Mouse (Mus musculus): ENCODE data around the gene Pacrg. TPM values are rescaled to one million over a fixed set of nuclear protein-coding genes. Genes with fewer than 3 reads are reported as not detected.
A peak's percentile ranks its signal among the peaks of the same experiment; 100 is the strongest.

Gene Pacrg
- total and polyA plus RNA-seq, 2 experiments from 2014 or later: 1.1 to 1.4 TPM

DNA sequence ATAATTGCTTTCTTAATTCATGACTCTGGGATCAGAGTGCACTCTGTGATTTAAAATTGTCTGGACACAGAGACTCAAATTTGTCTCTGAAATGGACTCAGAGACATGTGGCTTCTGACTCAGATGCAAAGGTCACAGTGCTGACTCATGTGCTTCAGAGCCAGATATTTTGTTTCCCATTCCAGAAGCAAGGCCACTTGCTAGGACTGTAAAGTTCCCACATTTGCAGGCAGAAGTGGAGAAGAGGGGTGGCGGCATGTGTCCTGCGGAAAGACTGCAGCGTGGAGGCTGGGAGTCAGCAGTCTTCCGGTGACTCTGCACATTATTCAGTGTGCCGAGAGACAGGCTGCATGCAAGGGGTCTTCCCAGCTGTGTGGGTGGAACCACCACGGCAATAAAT is 137.3 kb downstream of the Pacrg start:
- TF ChIP-seq EP300 (IDR thresholded peaks at IDR 0.05; ENCODE audit: low read depth) (no peak), CTCF (IDR thresholded peaks at IDR 0.05; ENCODE audit: low read depth) (no peak)
- no peaks in the 10 kb centered on the region for H3K9me3 ChIP-seq (replicated peaks; ENCODE audit: control insufficient read depth, low read length)
- ATAC-seq (ENCODE audit: insufficient read depth, low read depth): no peak
- H3K4me2 ChIP-seq (ENCODE audit: low read depth, low read length): no peak overlapping the region
- H3K27ac ChIP-seq (ENCODE audit: low read depth): no peak overlapping the region
- no peak overlapping the region for H3K9ac ChIP-seq (replicated peaks; ENCODE audit: low read depth, low read length)
- 54% methylated on average over 6 of the region's 6 CpGs for WGBS
- H3K4me3 ChIP-seq (ENCODE audit: low read depth, low read length): no peak overlapping the region
- H3K4me1 ChIP-seq (ENCODE audit: control insufficient read depth, insufficient read depth): no peaks in the 10 kb centered on the region
- H3K36me3 ChIP-seq (replicated peaks; ENCODE audit: control insufficient read depth, insufficient read depth, low read length): no peaks in the 10 kb centered on the region
- DNase-seq (ENCODE audit: low spot score): no peak
- H3K27me3 ChIP-seq (ENCODE audit: control insufficient read depth, insufficient read depth, low read length): no peaks in the 10 kb centered on the region

DNA sequence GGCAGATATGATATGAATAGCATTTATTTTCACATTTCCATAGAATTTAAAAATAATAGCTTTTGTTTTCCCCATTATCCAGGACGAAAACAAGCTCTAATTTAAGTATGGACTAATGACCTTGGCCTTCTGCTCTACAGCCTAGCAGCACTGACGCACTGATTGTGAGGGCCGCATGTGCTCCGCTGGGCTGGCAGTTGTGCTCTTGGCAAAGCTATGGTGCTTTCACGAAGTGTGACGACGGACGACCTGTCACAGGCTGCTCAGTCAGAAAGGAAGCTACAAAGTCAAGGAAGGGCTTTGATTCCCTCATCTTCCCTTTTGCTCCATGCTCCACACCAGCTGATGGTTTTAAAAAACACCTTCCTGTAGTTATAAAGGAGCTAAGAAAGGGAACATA is 142.1 kb downstream of the Pacrg start:
- no peak for TF ChIP-seq CTCF (IDR thresholded peaks at IDR 0.05; ENCODE audit: low read depth)
- no peak for TF ChIP-seq EP300 (IDR thresholded peaks at IDR 0.05; ENCODE audit: low read depth)
- DNase-seq (ENCODE audit: low spot score) (peak; percentile 43), ATAC-seq (ENCODE audit: insufficient read depth, low read depth) (0 out of 2 replicates have a peak, but pooled peaks have one; percentile 33)
- Histone ChIP-seq H3K4me2 (ENCODE audit: low read depth, low read length) (no peak overlapping the region), H3K27me3 (ENCODE audit: control insufficient read depth, insufficient read depth, low read length) (no peaks in the 10 kb centered on the region), H3K9me3 (replicated peaks; ENCODE audit: control insufficient read depth, low read length) (no peaks in the 10 kb centered on the region), H3K36me3 (replicated peaks; ENCODE audit: control insufficient read depth, insufficient read depth, low read length) (no peaks in the 10 kb centered on the region), H3K4me1 (ENCODE audit: control insufficient read depth, insufficient read depth) (no peaks in the 10 kb centered on the region), H3K9ac (replicated peaks; ENCODE audit: low read depth, low read length) (no peak overlapping the region), H3K27ac (ENCODE audit: low read depth) (no peak overlapping the region), H3K4me3 (ENCODE audit: low read depth, low read length) (no peak overlapping the region)
- 31% methylated on average over 8 of the region's 8 CpGs for WGBS

DNA sequence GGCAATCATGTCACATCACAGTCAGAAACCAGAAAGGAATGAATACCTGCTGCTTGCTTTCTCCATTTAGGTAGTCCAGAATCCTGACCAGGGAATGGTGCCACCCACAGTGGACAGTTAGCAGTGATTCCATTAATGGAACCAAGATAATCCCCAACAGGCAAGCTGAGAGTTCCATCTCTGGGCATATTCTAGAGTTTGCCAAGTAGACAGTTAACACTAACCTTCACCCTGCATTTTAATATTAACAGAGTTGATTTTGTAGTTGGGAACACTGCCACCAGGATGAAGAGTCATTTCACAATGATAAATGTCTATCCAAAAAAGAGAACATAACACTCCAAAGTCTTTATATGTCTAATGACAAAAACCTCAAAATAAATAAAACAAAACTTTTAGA is 144.7 kb downstream of the Pacrg start:
- Histone ChIP-seq H3K27ac (ENCODE audit: low read depth) (no peak overlapping the region), H3K4me3 (ENCODE audit: low read depth, low read length) (no peak overlapping the region), H3K4me2 (ENCODE audit: low read depth, low read length) (no peak overlapping the region), H3K9me3 (replicated peaks; ENCODE audit: control insufficient read depth, low read length) (no peaks in the 10 kb centered on the region), H3K27me3 (ENCODE audit: control insufficient read depth, insufficient read depth, low read length) (no peaks in the 10 kb centered on the region), H3K36me3 (replicated peaks; ENCODE audit: control insufficient read depth, insufficient read depth, low read length) (no peaks in the 10 kb centered on the region), H3K9ac (replicated peaks; ENCODE audit: low read depth, low read length) (no peak overlapping the region), H3K4me1 (ENCODE audit: control insufficient read depth, insufficient read depth) (no peaks in the 10 kb centered on the region)
- ATAC-seq (ENCODE audit: insufficient read depth, low read depth) (no peak), DNase-seq (ENCODE audit: low spot score) (no peak)
- TF ChIP-seq EP300 (IDR thresholded peaks at IDR 0.05; ENCODE audit: low read depth) (no peak), CTCF (IDR thresholded peaks at IDR 0.05; ENCODE audit: low read depth) (no peak)

DNA sequence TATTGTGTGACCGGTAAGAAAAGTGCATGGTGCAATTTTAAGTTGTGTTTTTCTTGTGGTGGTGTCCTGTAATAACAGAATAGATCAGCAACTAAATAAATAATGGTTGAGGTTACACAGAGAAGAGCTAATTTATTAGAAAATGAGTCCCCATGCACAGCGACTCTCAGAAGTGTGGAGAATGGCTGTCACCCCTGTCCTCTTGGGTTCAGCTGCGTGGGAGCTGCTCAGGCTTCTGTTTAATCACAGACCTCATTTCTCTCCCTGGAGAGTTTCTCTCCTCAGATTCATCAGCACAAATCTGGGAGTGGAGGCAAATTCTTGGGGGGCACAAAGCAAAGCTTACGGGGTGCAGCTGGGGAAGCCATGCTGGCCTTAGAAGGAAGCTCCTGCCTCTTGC is 163.0 kb downstream of the Pacrg start:
- H3K27ac ChIP-seq (ENCODE audit: low read depth): no peak overlapping the region
- H3K36me3 ChIP-seq (replicated peaks; ENCODE audit: control insufficient read depth, insufficient read depth, low read length): no peaks in the 10 kb centered on the region
- H3K27me3 ChIP-seq (ENCODE audit: control insufficient read depth, insufficient read depth, low read length): no peaks in the 10 kb centered on the region
- DNase-seq (ENCODE audit: low spot score) (no peak), ATAC-seq (ENCODE audit: insufficient read depth, low read depth) (no peak)
- no peaks in the 10 kb centered on the region for H3K9me3 ChIP-seq (replicated peaks; ENCODE audit: control insufficient read depth, low read length)
- TF ChIP-seq CTCF (IDR thresholded peaks at IDR 0.05; ENCODE audit: low read depth) (no peak), EP300 (IDR thresholded peaks at IDR 0.05; ENCODE audit: low read depth) (no peak)
- no peaks in the 10 kb centered on the region for H3K4me1 ChIP-seq (ENCODE audit: control insufficient read depth, insufficient read depth)
- H3K4me2 ChIP-seq (ENCODE audit: low read depth, low read length): no peak overlapping the region
- no peak overlapping the region for H3K9ac ChIP-seq (replicated peaks; ENCODE audit: low read depth, low read length)
- 72% methylated on average over 4 of the region's 4 CpGs for WGBS
- no peak overlapping the region for H3K4me3 ChIP-seq (ENCODE audit: low read depth, low read length)

DNA sequence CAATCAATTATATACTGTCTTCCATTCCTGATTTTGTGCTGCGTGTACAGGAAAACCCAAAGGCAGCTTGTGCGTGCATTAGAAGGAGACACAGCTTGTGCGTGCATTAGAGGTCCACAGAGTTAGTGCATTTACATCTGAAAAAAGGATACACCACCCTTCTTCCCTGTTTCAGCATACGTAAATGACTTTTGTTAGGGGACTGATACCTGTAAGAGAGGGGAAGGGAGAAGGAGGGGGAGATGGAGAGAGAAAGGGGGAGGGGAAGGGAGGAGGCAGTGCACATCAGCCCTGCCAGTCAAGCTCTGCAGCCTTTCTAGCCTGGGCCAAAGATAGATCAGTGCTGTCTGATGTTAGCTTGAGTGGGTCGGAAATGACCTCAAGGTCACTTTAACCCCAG is 164.6 kb downstream of the Pacrg start:
- ATAC-seq (ENCODE audit: insufficient read depth, low read depth) (no peak), DNase-seq (ENCODE audit: low spot score) (no peak)
- 76% methylated on average over 5 of the region's 5 CpGs for WGBS
- no peaks in the 10 kb centered on the region for H3K9me3 ChIP-seq (replicated peaks; ENCODE audit: control insufficient read depth, low read length)
- no peak overlapping the region for H3K4me3 ChIP-seq (ENCODE audit: low read depth, low read length)
- no peaks in the 10 kb centered on the region for H3K36me3 ChIP-seq (replicated peaks; ENCODE audit: control insufficient read depth, insufficient read depth, low read length)
- TF ChIP-seq CTCF (IDR thresholded peaks at IDR 0.05; ENCODE audit: low read depth) (no peak), EP300 (IDR thresholded peaks at IDR 0.05; ENCODE audit: low read depth) (no peak)
- no peaks in the 10 kb centered on the region for H3K4me1 ChIP-seq (ENCODE audit: control insufficient read depth, insufficient read depth)
- no peak overlapping the region for H3K9ac ChIP-seq (replicated peaks; ENCODE audit: low read depth, low read length)
- no peak overlapping the region for H3K4me2 ChIP-seq (ENCODE audit: low read depth, low read length)
- H3K27ac ChIP-seq (ENCODE audit: low read depth): no peak overlapping the region
- H3K27me3 ChIP-seq (ENCODE audit: control insufficient read depth, insufficient read depth, low read length): no peaks in the 10 kb centered on the region

DNA sequence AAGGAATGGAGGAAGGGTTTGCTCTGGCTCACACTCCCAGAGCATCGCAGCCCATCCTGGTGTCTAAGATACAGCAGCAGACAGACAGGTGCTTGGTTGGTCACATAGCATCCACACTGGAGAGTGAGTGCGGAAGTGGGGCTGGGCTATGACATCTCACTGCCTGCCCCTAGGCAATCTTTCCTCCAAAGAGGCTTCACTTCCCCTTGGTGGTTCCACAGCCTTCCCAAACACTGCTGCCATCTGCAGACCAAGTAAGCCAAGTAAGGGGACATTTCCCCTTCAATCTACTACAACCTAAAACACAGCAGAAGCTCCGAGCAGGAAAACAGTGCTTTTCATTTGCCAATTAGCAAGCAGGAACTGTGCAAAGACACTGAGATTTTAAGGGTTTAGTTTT is 165.1 kb downstream of the Pacrg start:
- DNase-seq (ENCODE audit: low spot score): no peak
- 55% methylated on average over 3 of the region's 3 CpGs for WGBS
- H3K4me1 ChIP-seq (ENCODE audit: control insufficient read depth, insufficient read depth): no peaks in the 10 kb centered on the region
- TF ChIP-seq EP300 (IDR thresholded peaks at IDR 0.05; ENCODE audit: low read depth): no peak
- TF ChIP-seq CTCF (IDR thresholded peaks at IDR 0.05; ENCODE audit: low read depth): peak; percentile 32
- ATAC-seq (ENCODE audit: insufficient read depth, low read depth): no peak
- no peak overlapping the region for H3K9ac ChIP-seq (replicated peaks; ENCODE audit: low read depth, low read length)
- H3K9me3 ChIP-seq (replicated peaks; ENCODE audit: control insufficient read depth, low read length): no peaks in the 10 kb centered on the region
- H3K36me3 ChIP-seq (replicated peaks; ENCODE audit: control insufficient read depth, insufficient read depth, low read length): no peaks in the 10 kb centered on the region
- no peak overlapping the region for H3K4me3 ChIP-seq (ENCODE audit: low read depth, low read length)
- H3K27ac ChIP-seq (ENCODE audit: low read depth): no peak overlapping the region
- no peak overlapping the region for H3K4me2 ChIP-seq (ENCODE audit: low read depth, low read length)
- no peaks in the 10 kb centered on the region for H3K27me3 ChIP-seq (ENCODE audit: control insufficient read depth, insufficient read depth, low read length)
